Mouse (Mus musculus) embryonic facial prominence, embryonic 10.5 days (tissue): ENCODE results near the gene Dnph1. TPM values are rescaled to one million over a fixed set of nuclear protein-coding genes. Genes with fewer than 3 reads are reported as not detected.
"Not testable (repeated sequence)": the region's sequence is repeated elsewhere in the genome, so short reads cannot be mapped to it uniquely, and the experiment has no call there.

ENCODE experiments used
- DNase-seq: peaks from one replicate; pipeline ENCODE4 v3.0.0-alpha.2; 2017; ENCODE audit warnings: low spot score
- H3K27ac ChIP-seq: fragments of 300-500 bp; sonication (generic); replicated peaks from 2 replicates; pipeline ENCODE4 v1.5.1; 2016; ENCODE audit warnings: mild to moderate bottlenecking
- H3K27me3 ChIP-seq: fragments of 300-500 bp; sonication (generic); replicated peaks from 2 replicates; pipeline ENCODE4 v1.6.1; 2016; ENCODE audit warnings: low read depth, mild to moderate bottlenecking; ENCODE audit not compliant: poor library complexity, severe bottlenecking
- H3K36me3 ChIP-seq: fragments of 300-500 bp; sonication (generic); replicated peaks from 2 replicates; pipeline ENCODE4 v1.6.1; 2016; ENCODE audit warnings: mild to moderate bottlenecking, moderate library complexity
- H3K4me1 ChIP-seq: fragments of 300-500 bp; sonication (generic); 2 replicates; pipeline ENCODE4 v1.6.1; 2016
- H3K4me3 ChIP-seq: fragments of 300-500 bp; sonication (generic); 2 replicates; pipeline ENCODE4 v1.5.1; 2016; ENCODE audit warnings: mild to moderate bottlenecking, moderate library complexity
- H3K9me3 ChIP-seq: fragments of 300-500 bp; sonication (generic); 2 replicates; pipeline ENCODE4 v1.6.1; 2016; ENCODE audit warnings: mild to moderate bottlenecking
- WGBS: fragments of 180-500 bp; shearing (Covaris S2); methylation state at CpG from one replicate; pipeline ENCODE4 v1.1.7; 2016; 5-methylcytosine and 5-hydroxymethylcytosine counted together
- polyA plus RNA-seq: library from polyadenylated mRNA; unstranded; fragments of >200 nt; fragmentation: Nextera tagmentation; extraction: Ambion mirVana; gene quantifications from 2 replicates; pipeline ENCODE4 v1.2.1, GENCODE M21; 2016

The Dnph1 gene
- polyA plus RNA-seq, 1 experiment from 2014 or later, result 81.6 TPM

DNA sequence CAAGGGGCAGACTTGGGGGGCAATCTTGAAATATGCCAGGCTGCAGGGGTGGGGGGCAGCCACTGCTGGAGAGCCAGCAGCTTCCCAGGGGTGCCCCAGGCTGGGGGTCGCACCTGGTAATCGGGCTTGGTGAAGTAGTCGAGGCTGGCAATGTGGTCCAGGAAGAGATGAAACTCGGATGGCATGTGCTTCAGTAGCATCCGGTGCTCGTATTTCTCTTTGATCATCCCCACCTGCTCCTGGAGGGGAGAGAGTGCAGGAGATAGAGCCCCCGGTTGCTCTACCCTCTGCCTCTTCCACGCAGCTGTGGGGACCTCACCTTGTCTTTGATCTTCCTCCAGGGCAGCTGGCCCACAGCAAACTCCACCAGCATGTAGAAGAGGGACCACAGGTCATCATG, 19.9 kb upstream of the Dnph1 start:
- Histone ChIP-seq H3K4me1 (no peaks in the 10 kb centered on the region), H3K27me3 (peaks cover 45% of the 10 kb centered on the region), H3K4me3 (no peak overlapping the region), H3K9me3 (no peaks in the 10 kb centered on the region), H3K36me3 (no peaks in the 10 kb centered on the region; the same call in 1 of the 2 replicates), H3K27ac (no peak overlapping the region)
- WGBS, result 78% methylated on average over 8 of the region's 8 CpGs
- no peak for DNase-seq

- no peaks in the 10 kb centered on the region for H3K9me3 ChIP-seq
- H3K4me3 ChIP-seq, result no peak overlapping the region
- H3K27ac ChIP-seq, result no peak overlapping the region
- peaks cover 46% of the 10 kb centered on the region for H3K27me3 ChIP-seq
- 88% methylated on average over 15 of the region's 15 CpGs for WGBS
- H3K4me1 ChIP-seq, result no peaks in the 10 kb centered on the region
- no peaks in the 10 kb centered on the region; the same call in 1 of the 2 replicates for H3K36me3 ChIP-seq
- DNase-seq, result no peak
Observed at GRCm38 (mm10) chr17:46477286-46477685, 19.2 kb upstream of the Dnph1 start.

DNA sequence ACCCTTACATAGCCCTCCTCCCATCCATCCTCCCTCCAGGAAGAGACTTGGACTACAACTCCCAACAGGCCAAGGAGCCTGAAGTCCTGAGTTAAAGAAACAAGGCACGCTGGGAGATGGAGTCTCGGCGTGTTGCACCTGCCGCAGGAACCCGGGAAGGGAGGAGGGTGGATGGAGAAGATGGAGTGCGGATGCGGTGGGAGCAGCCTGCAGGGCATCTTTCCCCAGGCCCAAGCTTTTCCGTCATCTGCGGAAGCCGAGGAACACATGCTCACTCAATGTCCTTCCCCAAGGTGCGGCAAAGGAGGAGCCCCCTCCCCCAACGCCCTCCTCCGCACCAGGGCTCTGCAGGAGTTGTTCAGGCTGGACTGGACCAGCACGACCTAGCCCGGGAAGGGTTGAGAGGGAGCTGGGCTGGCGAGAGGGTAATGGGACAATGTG, 12.9 kb upstream of the Dnph1 start:
- Histone ChIP-seq H3K27me3 (peaks cover 89% of the 10 kb centered on the region), H3K36me3 (no peaks in the 10 kb centered on the region; the same call in 1 of the 2 replicates), H3K4me3 (peak overlapping the region; percentile 54), H3K27ac (peak overlapping the region; percentile 32; the same call in 1 of the 2 replicates), H3K4me1 (peaks cover 27% of the 10 kb centered on the region), H3K9me3 (no peaks in the 10 kb centered on the region)
- 1% methylated on average over 16 of the region's 16 CpGs for WGBS
- DNase-seq, result peak; percentile 59

DNA sequence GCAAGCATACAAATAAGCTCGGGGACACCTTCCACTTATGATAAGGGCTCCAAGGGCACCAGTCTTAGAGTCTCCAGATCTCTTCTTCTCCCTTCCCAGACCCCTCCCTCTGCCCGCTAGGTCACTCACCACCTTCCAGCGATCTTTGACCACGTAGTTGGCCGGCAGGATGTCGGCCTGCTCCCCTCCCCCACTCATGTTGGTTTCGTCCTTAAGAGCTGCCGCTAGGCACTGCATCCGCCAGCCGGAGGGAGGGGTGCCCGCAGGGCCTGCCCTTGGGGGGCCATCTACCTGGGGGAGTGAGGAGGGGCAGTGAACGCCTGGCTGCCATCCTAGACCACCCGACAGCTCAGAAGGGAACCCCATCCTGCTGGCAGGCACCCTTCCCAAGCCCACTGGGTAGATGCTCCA, 12.5 kb upstream of the Dnph1 start:
- H3K27ac ChIP-seq, result peak overlapping the region; percentile 32; the same call in 1 of the 2 replicates
- WGBS, result 2% methylated on average over 13 of the region's 13 CpGs
- H3K4me1 ChIP-seq, result peaks cover 27% of the 10 kb centered on the region
- H3K36me3 ChIP-seq, result no peaks in the 10 kb centered on the region; the same call in 1 of the 2 replicates
- no peaks in the 10 kb centered on the region for H3K9me3 ChIP-seq
- H3K27me3 ChIP-seq, result peaks cover 89% of the 10 kb centered on the region
- H3K4me3 ChIP-seq, result peak overlapping the region; percentile 54
- peak; percentile 23 for DNase-seq

- 11% methylated on average over 6 of the region's 6 CpGs for WGBS
- H3K9me3 ChIP-seq, result no peaks in the 10 kb centered on the region
- no peak for DNase-seq
- H3K4me1 ChIP-seq, result peaks cover 27% of the 10 kb centered on the region
- peaks cover 90% of the 10 kb centered on the region for H3K27me3 ChIP-seq
- H3K36me3 ChIP-seq, result no peaks in the 10 kb centered on the region; the same call in 1 of the 2 replicates
- H3K4me3 ChIP-seq, result peak overlapping the region; percentile 54
- H3K27ac ChIP-seq, result no peak overlapping the region
Observed at GRCm38 (mm10) chr17:46484461-46484875, 12.0 kb upstream of the Dnph1 start.

DNA sequence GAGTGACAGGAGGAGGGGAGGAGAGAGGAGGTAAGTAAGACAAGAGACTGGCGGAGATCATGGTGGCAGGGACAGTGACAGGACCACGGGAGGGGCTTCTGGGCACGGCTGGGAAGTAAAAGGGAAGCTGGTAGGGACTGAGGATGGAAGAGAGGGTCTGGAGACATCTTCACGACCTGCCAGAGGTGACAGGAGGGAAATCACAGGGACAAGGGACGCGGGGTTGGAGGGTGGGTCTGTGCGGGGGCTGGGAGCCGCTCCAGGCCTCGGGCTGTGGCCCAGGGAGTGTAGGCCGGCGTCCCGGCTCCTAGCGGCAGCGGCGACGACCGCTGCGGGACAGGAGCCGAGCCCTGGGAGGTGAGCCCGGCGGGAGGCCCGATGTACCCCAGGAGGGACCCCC, 9.5 kb upstream of the Dnph1 start:
- peaks cover 27% of the 10 kb centered on the region for H3K4me1 ChIP-seq
- H3K4me3 ChIP-seq, result peak overlapping the region; percentile 66
- no peaks in the 10 kb centered on the region for H3K9me3 ChIP-seq
- no peaks in the 10 kb centered on the region for H3K36me3 ChIP-seq
- WGBS, result 2% methylated on average over 22 of the region's 22 CpGs
- H3K27ac ChIP-seq, result peak overlapping the region; percentile 70
- peak; percentile 35 for DNase-seq
- peaks cover 86% of the 10 kb centered on the region for H3K27me3 ChIP-seq

DNA sequence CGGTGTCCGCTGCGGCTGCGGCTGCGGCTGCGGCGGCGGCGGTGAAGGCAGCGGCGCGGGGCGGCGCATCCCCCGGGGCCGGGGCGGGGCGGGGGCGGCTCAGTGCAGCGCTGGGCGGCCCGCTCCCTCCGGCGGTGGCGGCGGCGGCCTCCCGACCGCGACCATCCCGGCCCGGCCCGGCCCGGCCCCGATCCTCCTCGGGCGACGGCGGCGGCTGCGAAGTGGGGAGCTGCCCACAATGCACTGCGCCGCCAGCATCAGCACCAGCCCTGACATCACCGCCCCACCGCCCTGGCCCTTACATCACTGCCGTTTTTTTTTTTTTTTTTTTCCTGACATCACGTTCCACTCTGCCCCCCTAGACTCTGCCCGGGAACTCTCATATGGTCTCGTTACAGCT, 9.1 kb upstream of the Dnph1 start, which contains the start of gene Ttbk1:
Gene Ttbk1 (minus strand): TSS at position 245 of the 400 bp plus-strand sequence.
- H3K36me3 ChIP-seq, result no peaks in the 10 kb centered on the region
- H3K4me3 ChIP-seq, result peak within 1 kb of the TSS; percentile 66
- DNase-seq, result peak; percentile 40
- no peaks in the 10 kb centered on the region for H3K9me3 ChIP-seq
- peaks cover 89% of the 10 kb centered on the region for H3K27me3 ChIP-seq
- H3K4me1 ChIP-seq, result peaks cover 27% of the 10 kb centered on the region
- H3K27ac ChIP-seq, result peak within 1 kb of the TSS; percentile 70
- WGBS, result 3% methylated on average over 48 of the region's 49 CpGs

GRCm38 (mm10) chr17:46495486-46495885, 1.0 kb upstream of the Dnph1 start:
- H3K9me3 ChIP-seq, result no peaks in the 10 kb centered on the region
- H3K4me1 ChIP-seq, result peaks cover 19% of the 10 kb centered on the region
- peaks cover 35% of the 10 kb centered on the region for H3K27me3 ChIP-seq
- WGBS, result 88% methylated on average over 5 of the region's 5 CpGs
- H3K27ac ChIP-seq, result no peak overlapping the region
- peaks cover 24% of the 10 kb centered on the region for H3K36me3 ChIP-seq
- DNase-seq, result no peak
- no peak overlapping the region for H3K4me3 ChIP-seq

DNA sequence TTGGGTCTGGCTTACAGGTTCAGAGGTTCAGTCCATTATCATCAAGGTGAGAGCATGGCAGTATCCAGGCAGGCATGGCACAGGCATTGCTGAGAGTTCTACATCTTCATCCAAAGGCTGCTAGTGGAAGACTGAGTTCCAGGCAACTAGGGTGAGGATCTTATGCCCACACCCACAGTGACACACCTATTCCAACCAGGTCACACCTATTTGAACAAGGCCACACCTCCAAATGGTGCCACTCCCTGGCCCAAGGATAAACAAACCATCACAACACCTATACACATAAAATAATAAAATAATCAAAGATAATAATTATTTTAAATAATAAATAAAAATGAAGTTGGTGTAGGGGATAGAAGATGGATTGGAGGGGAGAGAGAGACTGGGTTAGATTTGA, 430 bp upstream of the Dnph1 start:
- Histone ChIP-seq H3K27me3 (peaks cover 35% of the 10 kb centered on the region), H3K36me3 (peaks cover 30% of the 10 kb centered on the region), H3K4me1 (peaks cover 19% of the 10 kb centered on the region)
- not testable (repeated sequence) for H3K27ac ChIP-seq, DNase-seq, H3K4me3 ChIP-seq, H3K9me3 ChIP-seq

DNA sequence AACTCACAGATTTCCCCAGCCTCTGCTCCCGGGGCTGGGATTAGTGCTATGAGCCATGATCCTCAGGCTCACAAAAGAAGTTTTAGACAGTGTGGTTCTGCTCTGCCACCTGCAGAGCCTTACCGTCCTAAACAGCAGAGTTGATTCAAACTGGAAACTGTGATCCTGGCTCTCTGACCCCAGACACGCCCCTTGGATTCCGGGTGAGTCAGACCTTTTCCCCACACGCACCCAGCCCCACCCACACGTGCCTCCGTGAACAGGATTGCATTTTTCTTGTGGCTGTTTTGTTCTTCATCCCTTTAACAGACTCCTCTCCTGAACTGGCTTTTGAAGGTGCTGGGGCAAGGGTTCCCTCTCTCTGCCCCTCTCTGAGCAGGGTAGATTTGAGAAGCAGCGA, 1.4 kb downstream of the Dnph1 start:
- no peak for DNase-seq
- Histone ChIP-seq H3K27ac (no peak overlapping the region), H3K27me3 (peaks cover 20% of the 10 kb centered on the region), H3K4me1 (peaks cover 19% of the 10 kb centered on the region), H3K9me3 (no peaks in the 10 kb centered on the region), H3K4me3 (peak overlapping the region; percentile 76), H3K36me3 (peaks cover 44% of the 10 kb centered on the region)
- 77% methylated on average over 8 of the region's 8 CpGs for WGBS

GRCm38 (mm10) chr17:46502775-46503174, 6.3 kb downstream of the Dnph1 start:
- Histone ChIP-seq H3K27ac (peak overlapping the region; percentile 37; the same call in 1 of the 2 replicates), H3K9me3 (no peaks in the 10 kb centered on the region), H3K4me3 (no peak overlapping the region), H3K4me1 (peaks cover 11% of the 10 kb centered on the region), H3K36me3 (peaks cover 44% of the 10 kb centered on the region), H3K27me3 (no peaks in the 10 kb centered on the region)
- no peak for DNase-seq
- 90% methylated on average over 2 of the region's 2 CpGs for WGBS

DNA sequence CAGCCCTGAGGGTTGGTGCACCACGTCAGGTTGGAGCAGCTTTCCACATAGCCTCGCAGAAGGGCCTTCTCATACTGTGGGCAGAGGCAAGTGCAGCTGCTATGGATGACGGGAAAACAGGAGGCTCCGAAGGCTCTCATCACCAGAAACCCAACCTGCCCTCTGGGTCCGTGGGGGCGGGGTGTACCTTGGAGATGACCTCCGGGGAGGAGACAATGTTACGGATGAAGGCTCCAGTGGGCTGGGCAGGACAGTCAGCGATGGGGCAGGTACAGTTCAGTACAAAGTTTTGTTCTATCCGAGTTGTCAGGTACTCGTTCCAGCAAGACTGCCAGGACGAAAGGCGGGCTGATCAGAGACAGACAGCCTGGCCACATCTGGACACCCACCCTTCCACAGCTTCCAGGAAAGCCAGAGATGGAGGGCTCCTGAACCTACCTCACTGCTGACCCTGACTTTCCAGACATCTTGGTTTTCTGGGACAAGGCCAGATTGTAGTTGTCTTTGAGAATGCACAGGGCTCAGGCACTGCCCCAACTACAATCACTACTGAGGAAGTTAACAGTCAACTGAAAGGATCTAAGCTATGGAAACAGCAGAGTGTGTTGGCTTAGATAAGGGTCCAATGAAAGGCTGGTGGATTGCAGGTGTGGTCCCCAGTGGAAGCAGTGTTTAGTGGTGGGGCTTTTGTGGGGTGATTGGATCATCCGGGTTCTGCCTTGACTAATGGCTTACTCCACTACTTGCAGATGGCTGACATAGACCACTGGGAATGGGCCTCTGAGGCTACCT, 7.5 kb downstream of the Dnph1 start:
- H3K4me3 ChIP-seq, result no peak overlapping the region
- H3K27me3 ChIP-seq, result no peaks in the 10 kb centered on the region
- H3K36me3 ChIP-seq, result peaks cover 34% of the 10 kb centered on the region
- DNase-seq, result no peak
- H3K9me3 ChIP-seq, result no peaks in the 10 kb centered on the region
- no peak overlapping the region for H3K27ac ChIP-seq
- peaks cover 5% of the 10 kb centered on the region; the same call in 1 of the 2 replicates for H3K4me1 ChIP-seq
- 82% methylated on average over 14 of the region's 14 CpGs for WGBS

- Histone ChIP-seq H3K27me3 (no peaks in the 10 kb centered on the region), H3K4me3 (no peak overlapping the region), H3K27ac (no peak overlapping the region), H3K36me3 (peaks cover 18% of the 10 kb centered on the region), H3K9me3 (no peaks in the 10 kb centered on the region), H3K4me1 (peaks cover 5% of the 10 kb centered on the region; the same call in 1 of the 2 replicates)
- DNase-seq, result no peak
- 88% methylated on average over 3 of the region's 3 CpGs for WGBS
Observed at GRCm38 (mm10) chr17:46505617-46506016, 9.1 kb downstream of the Dnph1 start.
